ENCODE assay signal across 17 mouse cellular contexts in the genomic region with DNA sequence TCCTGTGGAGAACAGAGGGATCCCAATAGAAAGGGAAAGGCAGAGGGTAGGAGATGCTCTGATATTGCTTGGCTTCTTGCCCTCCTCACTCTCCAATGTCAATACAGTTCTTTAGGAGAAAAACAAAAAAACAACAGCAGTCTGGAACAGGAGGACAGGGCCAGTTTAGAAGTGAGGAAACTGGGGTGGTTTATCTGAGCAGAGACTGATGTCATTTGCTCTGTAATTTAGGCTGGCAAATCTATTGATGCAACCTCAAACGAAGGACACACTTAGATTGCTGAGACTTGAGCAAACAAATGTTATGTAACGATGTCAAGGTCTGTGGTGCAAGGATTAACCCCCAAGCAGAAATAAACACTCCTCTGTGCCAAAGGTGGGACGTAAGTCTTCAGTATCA.
DNase-seq lines count a peak whose midpoint lies in the region; ATAC-seq lines count a peak whose summit lies in the region.
"Had no signal": no experiment of that assay in that cellular context is flagged by ENCODE, and none has a peak within 500 bp of the region (broad histone marks: within the 10 kb centered on the region; RNA-seq: fewer than 3 reads in every experiment).

No protein-coding gene starts in this region.

- no peak overlapping the region for H3K9ac ChIP-seq in liver, embryonic 15.5 days
- H3K9ac ChIP-seq: limb, embryonic 15.5 days had no signal

- no peak overlapping the region for H3K4me3 ChIP-seq in liver, embryonic 15.5 days (replicated peaks)
- H3K4me3 ChIP-seq: forebrain, embryonic 10.5 days; hindbrain, embryonic 10.5 days; limb, embryonic 15.5 days had no signal

- 44% methylated on average over 3 of the region's 3 CpGs for WGBS in liver, embryonic 15.5 days (ENCODE audit: insufficient replicate concordance)

- H3K27me3 ChIP-seq in liver, embryonic 15.5 days: no peaks in the 10 kb centered on the region
- H3K27me3 ChIP-seq: limb, embryonic 15.5 days had no signal

- peak; percentile 34; the same call in 1 of the 2 replicates for ATAC-seq in liver, embryonic 15.5 days (ENCODE audit: insufficient read depth)
- peak; percentile 37 for ATAC-seq in megakaryocyte progenitor cell, adult 5-6 weeks (replicated peaks; ENCODE audit: poor library complexity)
- ATAC-seq: midbrain, embryonic 16.5 days had no signal

- H3K4me2 ChIP-seq in liver, embryonic 15.5 days: no peak overlapping the region
- H3K4me2 ChIP-seq: limb, embryonic 15.5 days had no signal

- no peaks in the 10 kb centered on the region for H3K9me3 ChIP-seq in liver, embryonic 15.5 days (replicated peaks)
- H3K9me3 ChIP-seq: forebrain, embryonic 10.5 days; hindbrain, embryonic 10.5 days; limb, embryonic 15.5 days had no signal

- peaks cover 16% of the 10 kb centered on the region for H3K4me1 ChIP-seq in liver, embryonic 15.5 days (replicated peaks)

- H3K36me3 ChIP-seq in liver, embryonic 15.5 days (replicated peaks): no peaks in the 10 kb centered on the region
- H3K36me3 ChIP-seq: forebrain, embryonic 10.5 days; hindbrain, embryonic 10.5 days; limb, embryonic 15.5 days had no signal

- DNase-seq in adrenal gland, postnatal 14 days: peak; percentile 31
- DNase-seq in adrenal gland, postnatal 10 days: no peak
- DNase-seq in liver: no peak
- peak; percentile 33 for DNase-seq in adipocyte (ENCODE audit: low spot score)
- DNase-seq in cerebellum, adult 18-20 months: no peak
- DNase-seq: B cell, adult 2 months; cerebellum, adult 8-10 months; gastrocnemius, postnatal 10 days; kidney, adult 11 months; retina, postnatal 1 day; thymus, postnatal 25 days had no signal

- H3K27ac ChIP-seq in liver, embryonic 15.5 days (replicated peaks): no peak overlapping the region
- H3K27ac ChIP-seq: forebrain, embryonic 10.5 days; hindbrain, embryonic 10.5 days; limb, embryonic 15.5 days had no signal

Comparison
In these comparisons a context has a peak if more than half of its experiments do, and no peak if none do; other contexts are left out.
1. DNase-seq: peak in adrenal gland, postnatal 14 days (single experiment) and adipocyte (single experiment); none in adrenal gland, postnatal 10 days (single experiment), liver (single experiment) and cerebellum, adult 18-20 months (0 of 2).